Mouse (Mus musculus): ENCODE data around the gene Cdk13.

- TF ChIP-seq CTCF (IDR thresholded peaks at IDR 0.05; ENCODE audit: borderline replicate concordance, insufficient read depth, low read length), result no peak
- no peak for TF ChIP-seq POLR2A (IDR thresholded peaks at IDR 0.05; ENCODE audit: low read depth, low read length)
These were observed 34.2 kb upstream of the Cdk13 start for GRCm38 (mm10) chr13:17839137-17839536.

All from embryonic fibroblast, embryonic 13.5 days (primary cell).